Mouse (Mus musculus): ENCODE data around the gene Pgf. TPM values are rescaled to one million over a fixed set of nuclear protein-coding genes. Genes with fewer than 3 reads are reported as not detected.

The Pgf gene
- total and polyA plus RNA-seq, 3 experiments = 0.46 TPM; not detected in 2

- no peak for TF ChIP-seq MAFK (IDR thresholded peaks at IDR 0.05; ENCODE audit: borderline replicate concordance, low read depth, low read length)
- peak; percentile 93 for TF ChIP-seq HCFC1 (IDR thresholded peaks at IDR 0.05; ENCODE audit: low read depth, low read length)
- peak; percentile 81 to 87 for TF ChIP-seq POLR2A (IDR thresholded peaks at IDR 0.05; ENCODE audit: control insufficient read depth in 1 of 2, insufficient read depth in 1 of 2, low read depth in 1 of 2, low read length in 2 of 2, poor library complexity in 1 of 2)
- no peak for TF ChIP-seq SMC3 (IDR thresholded peaks at IDR 0.05; ENCODE audit: low read depth, low read length)
- peak; percentile 83 for TF ChIP-seq ELF1 (IDR thresholded peaks at IDR 0.05; ENCODE audit: low read depth, low read length)
- no peak for TF ChIP-seq MAZ (IDR thresholded peaks at IDR 0.05; ENCODE audit: low read depth, low read length)
- no peak for TF ChIP-seq TAL1 (IDR thresholded peaks at IDR 0.05; ENCODE audit: low read length)
- no peak for TF ChIP-seq MEF2A (IDR thresholded peaks at IDR 0.05; ENCODE audit: extremely low read depth, insufficient replicate concordance, low read depth, low read length, poor library complexity, severe bottlenecking)
- no peak for TF ChIP-seq ETS1 (IDR thresholded peaks at IDR 0.05; ENCODE audit: low read depth, low read length)
- no peak for TF ChIP-seq MYB (IDR thresholded peaks at IDR 0.05; ENCODE audit: low read depth, low read length)
- TF ChIP-seq ZNF384 (IDR thresholded peaks at IDR 0.05; ENCODE audit: low read depth, low read length) = no peak
- TF ChIP-seq GABPA (IDR thresholded peaks at IDR 0.05; ENCODE audit: low read depth, low read length) = no peak
- no peak for TF ChIP-seq EP300 (IDR thresholded peaks at IDR 0.05; ENCODE audit: low read depth in 1 of 2, low read length in 2 of 2)
- no peak for TF ChIP-seq ZMIZ1 (IDR thresholded peaks at IDR 0.05; ENCODE audit: low read depth, low read length)
- TF ChIP-seq ZC3H11A (IDR thresholded peaks at IDR 0.05; ENCODE audit: low read depth, low read length) = no peak
- no peak for TF ChIP-seq JUND (IDR thresholded peaks at IDR 0.05; ENCODE audit: low read depth, low read length)
- no peak for TF ChIP-seq CHD1 (IDR thresholded peaks at IDR 0.05; ENCODE audit: low read depth, low read length)
- no peak for TF ChIP-seq MAX (IDR thresholded peaks at IDR 0.05; ENCODE audit: low read length)
- TF ChIP-seq MXI1 (IDR thresholded peaks at IDR 0.05; ENCODE audit: low read depth, low read length) = peak; percentile 75
- TF ChIP-seq SIN3A (IDR thresholded peaks at IDR 0.05; ENCODE audit: low read length) = peak; percentile 88
- TF ChIP-seq RAD21 (IDR thresholded peaks at IDR 0.05; ENCODE audit: low read depth, low read length) = no peak
These were observed 41.8 kb upstream of the Pgf start, which contains the start of gene Eif2b2 (continued) for GRCm38 (mm10) chr12:85219236-85219904.

GRCm38 (mm10) chr12:85217733-85218310 is 40.2 kb upstream of the Pgf start:
- peaks cover 0 to 2% of the 10 kb centered on the region in 2 experiments; a peak in 1 of 4 replicates for H3K27me3 ChIP-seq (ENCODE audit: control insufficient read depth in 1 of 2, insufficient read depth in 2 of 2, low read length in 2 of 2)
- no peaks in the 10 kb centered on the region for H3K9me3 ChIP-seq (replicated peaks; ENCODE audit: insufficient read depth, low read length)
- no peak overlapping the region for H3K4me3 ChIP-seq (ENCODE audit: control insufficient read depth in 1 of 2, insufficient read depth in 1 of 2, low read depth in 2 of 2, low read length in 2 of 2)
- no peak for TF ChIP-seq ZKSCAN1 (IDR thresholded peaks at IDR 0.05; ENCODE audit: low read depth, low read length)
- no peak for TF ChIP-seq HCFC1 (IDR thresholded peaks at IDR 0.05; ENCODE audit: low read depth, low read length)
- no peak for TF ChIP-seq MYC (IDR thresholded peaks at IDR 0.05; ENCODE audit: low read depth, low read length)
- no peak for TF ChIP-seq RCOR1 (IDR thresholded peaks at IDR 0.05; ENCODE audit: low read depth, low read length)
- no peak for TF ChIP-seq JUND (IDR thresholded peaks at IDR 0.05; ENCODE audit: low read depth, low read length)
- H3K79me2 ChIP-seq (ENCODE audit: control insufficient read depth, insufficient read depth, low read length, poor library complexity) = peaks cover 13% of the 10 kb centered on the region
- no peak overlapping the region for H3K27ac ChIP-seq (ENCODE audit: control insufficient read depth, low read depth, low read length)
- no peak for DNase-seq (ENCODE audit: low read depth, low spot score)
- H3K9ac ChIP-seq (ENCODE audit: control insufficient read depth, low read depth, low read length, poor library complexity, severe bottlenecking) = no peak overlapping the region
- peaks cover 0 to 17% of the 10 kb centered on the region in 2 experiments; a peak in 3 of 4 replicates for H3K4me1 ChIP-seq (ENCODE audit: control insufficient read depth in 1 of 2, insufficient read depth in 2 of 2, low read length in 2 of 2)
- peaks cover 0 to 11% of the 10 kb centered on the region in 2 experiments; a peak in 1 of 4 replicates for H3K36me3 ChIP-seq (ENCODE audit: control insufficient read depth in 1 of 2, insufficient read depth in 2 of 2, low read length in 2 of 2)
